Mouse (Mus musculus) neural tube, embryonic 14.5 days (tissue): ENCODE results near the gene Tmem189. TPM values are rescaled to one million over a fixed set of nuclear protein-coding genes. Genes with fewer than 3 reads are reported as not detected.

Source experiments
- ATAC-seq: fragments of 200-750 bp; cut with Nextera tagmentation; 2 replicates; pipeline ENCODE4 v1.8.0; 2017; ENCODE audit warnings: low read depth, mild to moderate bottlenecking, moderate TSS enrichment, moderate library complexity
- H3K27ac ChIP-seq: fragments of 300-500 bp; sonication (generic); 2 replicates; pipeline ENCODE4 v1.5.1; 2014; ENCODE audit warnings: low read depth, mild to moderate bottlenecking, control low read depth, low read length, moderate library complexity, mixed read lengths
- H3K27me3 ChIP-seq: fragments of 300-500 bp; sonication (generic); 2 replicates; pipeline ENCODE4 v1.6.1; 2014; ENCODE audit warnings: low read length; ENCODE audit not compliant: control insufficient read depth, insufficient read depth
- H3K36me3 ChIP-seq: fragments of 300-500 bp; sonication (generic); 2 replicates; pipeline ENCODE4 v1.6.1; 2014; ENCODE audit warnings: low read length, mixed read lengths; ENCODE audit not compliant: control insufficient read depth, insufficient read depth
- H3K4me1 ChIP-seq: fragments of 300-500 bp; sonication (generic); 2 replicates; pipeline ENCODE4 v1.6.1; 2014; ENCODE audit warnings: low read length; ENCODE audit not compliant: control insufficient read depth, insufficient read depth
- H3K4me2 ChIP-seq: fragments of 300-500 bp; sonication (generic); 2 replicates; pipeline ENCODE4 v1.6.1; 2014; ENCODE audit warnings: mild to moderate bottlenecking, low read depth, low read length, control low read depth
- H3K4me3 ChIP-seq: fragments of 300-500 bp; sonication (generic); 2 replicates; pipeline ENCODE4 v1.5.1; 2014; ENCODE audit warnings: low read depth, low read length, control low read depth, mixed read lengths
- H3K9ac ChIP-seq: fragments of 300-500 bp; sonication (generic); replicated peaks from 2 replicates; pipeline ENCODE4 v1.6.1; 2014; ENCODE audit warnings: low read depth, mild to moderate bottlenecking, control low read depth, low read length, mixed read lengths
- H3K9me3 ChIP-seq: fragments of 300-500 bp; sonication (generic); 2 replicates; pipeline ENCODE4 v1.6.1; 2016; ENCODE audit warnings: low read length; ENCODE audit not compliant: control insufficient read depth
- WGBS: fragments of 180-500 bp; shearing (Covaris S2); extraction: QIAGEN DNeasy Blood & Tissue Kit; methylation state at CpG from one replicate; pipeline ENCODE4 v1.1.7; 2014; 5-methylcytosine and 5-hydroxymethylcytosine counted together
- polyA plus RNA-seq: library from polyadenylated mRNA; unstranded; fragments of >200 nt; fragmentation: Nextera tagmentation; extraction: Ambion mirVana; gene quantifications from 2 replicates; pipeline ENCODE4 v1.2.1, GENCODE M21; 2014

The Tmem189 gene
- polyA plus RNA-seq, 1 experiment from 2014 or later, result 35.1 TPM

DNA sequence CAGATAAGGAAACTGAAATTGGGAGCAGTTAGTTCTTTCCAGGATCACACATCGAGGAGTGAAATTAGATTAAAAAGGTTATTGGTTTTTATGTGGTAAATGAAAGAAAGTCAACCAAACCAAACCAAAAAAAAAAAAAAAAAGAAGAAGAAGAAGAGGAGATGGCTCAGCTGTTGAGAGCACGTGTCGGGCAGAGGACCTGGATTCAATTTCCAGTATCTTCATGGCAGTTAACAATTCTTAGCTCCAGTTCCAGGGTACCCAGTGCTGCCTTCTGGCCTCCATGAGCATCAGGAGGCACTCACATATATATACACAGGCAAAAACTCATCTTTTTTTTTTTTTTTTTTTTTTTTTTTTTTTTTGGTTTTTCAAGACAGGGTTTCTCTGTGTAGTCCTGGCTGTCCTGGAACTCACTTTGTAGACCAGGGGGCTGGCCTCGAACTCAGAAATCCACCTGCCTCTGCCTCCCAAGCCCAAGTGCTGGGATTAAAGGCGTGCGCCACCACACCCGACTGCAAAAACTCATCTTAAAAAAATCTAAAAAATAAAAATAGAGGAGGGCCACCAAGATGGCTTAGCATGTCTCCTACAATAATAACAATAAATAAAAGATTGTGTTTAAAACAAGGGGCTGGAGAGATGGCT is 54.6 kb downstream of the Tmem189 start:
- Histone ChIP-seq H3K4me1 (peaks cover 18% of the 10 kb centered on the region), H3K4me2 (peak overlapping the region; percentile 42), H3K27me3 (no peaks in the 10 kb centered on the region), H3K9me3 (no peaks in the 10 kb centered on the region), H3K27ac (no peak overlapping the region), H3K4me3 (no peak overlapping the region), H3K36me3 (no peaks in the 10 kb centered on the region), H3K9ac (no peak overlapping the region)
- WGBS, result 75% methylated on average over 7 of the region's 7 CpGs
- no peak for ATAC-seq

DNA sequence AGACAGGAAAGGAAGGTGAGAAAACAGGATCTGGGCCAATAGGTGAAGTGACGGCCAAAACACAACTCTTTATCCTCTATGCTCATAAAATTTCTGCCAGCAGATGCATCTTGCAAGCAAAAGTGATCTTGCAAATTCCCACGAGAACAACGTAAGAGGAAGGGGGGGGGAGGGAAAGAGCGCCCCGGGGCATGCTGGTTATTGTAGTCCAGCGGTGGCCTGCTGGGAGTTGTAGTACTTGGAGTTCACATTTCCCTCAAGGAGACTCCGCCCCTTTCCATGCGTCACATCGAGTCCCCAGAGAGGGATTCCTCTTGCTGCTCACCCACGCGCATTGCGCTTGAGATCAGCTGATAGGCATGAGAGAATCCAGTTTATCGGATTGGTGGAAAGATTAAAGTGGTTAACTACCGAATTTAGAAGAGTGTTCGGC is 55.3 kb downstream of the Tmem189 start:
- Histone ChIP-seq H3K9ac (peak overlapping the region; percentile 13; the same call in 1 of the 2 replicates), H3K27ac (peak overlapping the region; percentile 73), H3K27me3 (no peaks in the 10 kb centered on the region), H3K4me1 (peaks cover 22% of the 10 kb centered on the region), H3K36me3 (no peaks in the 10 kb centered on the region), H3K4me3 (peak overlapping the region; percentile 14; the same call in 1 of the 2 replicates), H3K9me3 (no peaks in the 10 kb centered on the region), H3K4me2 (peak overlapping the region; percentile 42)
- peak; percentile 66 for ATAC-seq
- 0% methylated on average over 15 of the region's 15 CpGs for WGBS

DNA sequence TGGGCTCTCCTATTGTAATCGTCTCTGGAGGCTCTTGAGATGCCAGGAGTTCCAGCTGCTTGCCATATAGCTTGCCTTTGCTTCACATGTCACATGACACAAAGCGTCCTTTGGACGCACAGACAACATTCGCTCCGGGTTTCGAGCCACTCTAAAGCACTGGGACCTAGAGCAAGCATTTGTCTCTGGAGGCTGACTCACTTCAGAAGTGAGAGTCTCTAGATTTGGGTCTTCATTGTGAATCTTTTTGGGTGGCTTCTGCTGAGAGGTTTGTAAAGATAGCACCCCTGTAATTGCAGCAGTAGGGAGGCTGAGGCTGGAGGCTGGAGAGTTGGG is 56.1 kb downstream of the Tmem189 start:
- Histone ChIP-seq H3K4me1 (peaks cover 30% of the 10 kb centered on the region), H3K9ac (no peak overlapping the region), H3K27me3 (no peaks in the 10 kb centered on the region)

DNA sequence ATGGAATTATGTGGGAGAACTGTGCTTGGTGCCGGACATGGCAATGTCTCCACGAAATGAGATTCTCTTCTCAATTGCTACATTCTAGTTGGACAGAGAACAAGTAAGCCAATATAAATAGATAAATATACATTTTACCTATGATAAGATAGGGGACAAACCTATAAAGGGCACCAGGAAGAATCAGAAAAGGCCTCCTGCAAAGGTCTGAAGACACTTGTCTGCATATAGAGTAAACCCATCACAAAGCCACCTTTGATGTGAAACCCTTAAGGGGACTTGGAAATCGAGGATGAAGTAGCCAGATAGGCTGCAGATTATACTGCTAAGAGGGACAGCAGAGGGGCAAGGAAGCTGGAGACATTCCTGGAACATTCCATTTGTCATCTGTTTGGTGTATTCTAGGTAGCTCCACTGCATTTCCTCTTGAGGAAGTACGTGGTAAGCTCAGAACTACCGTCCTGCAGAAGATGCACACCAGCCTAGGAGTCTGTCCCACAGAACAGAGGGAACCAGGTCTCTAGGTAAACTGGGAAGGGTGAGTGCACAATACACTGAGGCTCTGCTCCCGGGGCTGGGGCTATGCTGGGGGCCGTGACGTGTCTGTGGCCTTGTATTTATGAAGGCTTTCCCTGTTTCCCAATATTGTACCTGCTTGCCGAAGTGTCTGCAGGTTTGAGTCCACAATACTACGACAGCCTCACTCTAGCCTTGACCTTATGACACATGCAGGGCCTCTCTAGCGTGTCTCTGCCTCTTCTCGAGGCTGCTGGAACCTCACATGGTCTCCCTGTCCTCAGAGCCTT is 56.7 kb downstream of the Tmem189 start:
- Histone ChIP-seq H3K4me1 (peaks cover 30% of the 10 kb centered on the region), H3K27ac (peak overlapping the region; percentile 82), H3K36me3 (no peaks in the 10 kb centered on the region), H3K4me2 (peak overlapping the region; percentile 87), H3K9ac (no peak overlapping the region), H3K9me3 (no peaks in the 10 kb centered on the region), H3K27me3 (no peaks in the 10 kb centered on the region), H3K4me3 (peak overlapping the region; percentile 90; the same call in 1 of the 2 replicates)
- no peak for ATAC-seq
- WGBS, result 83% methylated on average over 12 of the region's 12 CpGs

More for the DNA sequence above, 56.1 kb downstream of the Tmem189 start:
- Histone ChIP-seq H3K4me2 (no peak overlapping the region), H3K9me3 (no peaks in the 10 kb centered on the region), H3K27ac (peak overlapping the region; percentile 73), H3K4me3 (no peak overlapping the region), H3K36me3 (no peaks in the 10 kb centered on the region)
- 88% methylated on average over 6 of the region's 6 CpGs for WGBS
- no peak for ATAC-seq

DNA sequence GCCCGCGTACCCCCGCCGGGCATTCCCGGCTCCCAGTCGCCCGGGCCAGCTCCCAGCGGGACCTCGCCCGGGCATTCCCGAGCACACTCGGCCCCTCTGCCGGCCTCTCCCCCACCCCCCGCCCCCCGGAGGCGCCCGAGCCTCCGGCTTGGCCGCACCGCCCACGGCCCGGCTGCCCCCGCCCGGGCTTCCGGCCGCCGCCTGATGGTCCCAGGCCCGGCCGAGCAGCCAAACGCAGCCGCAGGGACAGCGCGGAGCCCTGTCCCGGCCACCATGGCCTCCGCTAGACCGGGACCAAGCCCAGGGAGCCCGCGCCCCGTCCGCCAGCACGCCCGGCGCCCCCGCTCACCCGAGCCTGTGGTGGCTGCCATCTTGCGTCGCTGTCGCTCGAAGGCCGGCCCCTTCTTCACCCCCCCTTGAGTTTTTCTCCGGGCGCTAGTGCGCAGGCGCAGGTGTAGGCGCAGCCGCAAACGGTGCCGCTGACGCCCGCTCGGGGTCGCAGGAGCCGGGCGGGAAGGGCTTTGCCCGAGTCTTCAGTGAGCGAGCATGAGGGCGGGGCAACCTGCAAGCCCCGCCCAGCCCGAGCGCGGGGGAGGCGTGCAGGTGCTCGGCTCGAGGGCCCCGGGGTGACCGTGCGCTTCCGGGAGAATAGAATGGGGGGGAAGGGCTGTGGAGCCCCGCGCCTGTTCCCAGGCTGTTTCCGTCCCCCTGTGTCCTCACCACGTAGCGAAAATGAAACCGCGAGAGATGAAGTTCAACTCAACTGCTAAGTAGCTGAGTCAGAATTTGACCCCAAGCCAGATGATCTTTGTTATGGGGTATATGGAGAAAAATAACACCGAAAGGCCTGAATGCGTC is 57.8 kb downstream of the Tmem189 start, which contains the start of gene Ube2v1:
Gene Ube2v1, minus strand, starts transcription at position 505 of the 858 bp plus-strand sequence.
- H3K4me1 ChIP-seq, result peaks cover 30% of the 10 kb centered on the region
- peak within 1 kb of the TSS; percentile 87 for H3K4me2 ChIP-seq
- no peaks in the 10 kb centered on the region for H3K9me3 ChIP-seq
- ATAC-seq, result peak; percentile 79
- H3K4me3 ChIP-seq, result peak within 1 kb of the TSS; percentile 90
- WGBS, result under 1% methylated on average over 71 of the region's 87 CpGs
- H3K9ac ChIP-seq, result peak within 1 kb of the TSS; percentile 89
- peak within 1 kb of the TSS; percentile 88 for H3K27ac ChIP-seq
- no peaks in the 10 kb centered on the region for H3K36me3 ChIP-seq
- H3K27me3 ChIP-seq, result no peaks in the 10 kb centered on the region

DNA sequence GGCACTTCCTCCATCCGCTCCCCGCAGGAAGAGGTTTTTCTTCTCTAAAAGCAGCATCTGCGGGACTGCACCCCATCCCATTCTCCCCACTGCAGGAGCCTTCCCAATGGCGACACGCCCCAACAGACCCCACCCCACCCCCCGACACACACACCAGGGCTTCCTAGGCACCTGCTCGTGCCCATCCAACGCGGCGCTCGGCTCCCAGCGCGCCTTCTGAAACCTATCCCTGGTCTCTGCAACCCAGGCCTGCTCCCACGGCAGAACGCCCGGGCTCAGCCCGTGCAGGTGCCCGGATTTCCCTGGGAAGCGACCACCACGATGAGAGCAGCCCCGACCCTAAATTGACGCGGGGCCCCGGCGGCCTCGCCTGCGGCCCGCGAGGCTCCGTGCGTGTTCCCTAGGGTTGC is 58.4 kb downstream of the Tmem189 start:
- H3K4me2 ChIP-seq, result peak overlapping the region; percentile 87
- peak overlapping the region; percentile 90 for H3K4me3 ChIP-seq
- peak overlapping the region; percentile 89 for H3K9ac ChIP-seq
- no peaks in the 10 kb centered on the region for H3K36me3 ChIP-seq
- H3K4me1 ChIP-seq, result peaks cover 30% of the 10 kb centered on the region
- under 1% methylated on average over 29 of the region's 31 CpGs for WGBS
- ATAC-seq, result peak; percentile 25
- H3K9me3 ChIP-seq, result no peaks in the 10 kb centered on the region
- H3K27me3 ChIP-seq, result no peaks in the 10 kb centered on the region
- H3K27ac ChIP-seq, result peak overlapping the region; percentile 88

DNA sequence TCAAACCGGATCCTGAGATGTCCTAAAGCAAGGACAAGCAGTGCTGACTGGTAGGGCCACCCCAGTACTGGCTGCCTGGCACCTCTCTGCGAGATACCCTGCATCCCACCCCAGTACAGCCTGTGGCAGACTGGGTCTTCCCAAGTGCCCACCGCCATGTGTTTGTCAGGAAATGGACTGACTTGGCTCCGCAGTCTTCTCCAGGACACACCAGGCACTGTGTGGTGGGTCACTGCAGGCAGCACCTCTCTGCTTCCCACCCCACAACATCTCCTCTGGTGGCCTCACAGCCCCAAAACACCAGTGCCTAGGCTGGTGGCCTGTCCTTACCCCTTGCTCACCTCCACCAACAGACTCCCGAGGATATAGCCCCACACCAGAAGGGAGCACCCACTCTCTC is 59.2 kb downstream of the Tmem189 start:
- no peaks in the 10 kb centered on the region for H3K27me3 ChIP-seq
- 84% methylated on average over 5 of the region's 5 CpGs for WGBS
- H3K4me3 ChIP-seq, result peak overlapping the region; percentile 90
- peaks cover 30% of the 10 kb centered on the region for H3K4me1 ChIP-seq
- no peak for ATAC-seq
- H3K36me3 ChIP-seq, result no peaks in the 10 kb centered on the region
- peak overlapping the region; percentile 87 for H3K4me2 ChIP-seq
- no peaks in the 10 kb centered on the region for H3K9me3 ChIP-seq
- peak overlapping the region; percentile 89 for H3K9ac ChIP-seq
- H3K27ac ChIP-seq, result no peak overlapping the region

DNA sequence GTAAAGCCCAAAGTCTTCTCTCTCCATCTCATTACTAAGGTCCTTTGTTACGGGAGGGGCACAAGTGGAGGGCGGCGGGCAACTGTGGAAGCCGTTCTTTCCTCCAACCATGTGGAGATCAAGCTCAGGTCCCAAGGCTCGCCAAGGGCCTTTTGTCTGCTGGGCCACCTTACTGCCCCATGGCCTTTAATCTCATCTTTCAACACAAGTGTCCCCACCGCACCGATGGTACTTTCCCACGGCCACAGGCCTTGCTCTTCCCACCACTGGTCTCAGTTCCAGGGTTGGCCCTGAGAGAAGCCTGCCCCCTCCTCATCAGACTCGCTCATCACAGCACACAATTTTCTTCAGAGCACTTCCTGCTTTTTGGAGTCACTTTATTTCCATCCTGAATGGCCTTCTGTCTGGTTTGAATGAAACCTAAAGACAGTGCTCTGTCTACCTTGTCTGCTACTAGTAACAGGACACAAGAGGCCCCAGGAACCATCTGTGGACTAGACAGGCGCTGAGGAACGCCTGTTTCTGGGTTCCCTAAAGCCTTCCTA is 59.9 kb downstream of the Tmem189 start:
- H3K4me1 ChIP-seq, result peaks cover 30% of the 10 kb centered on the region
- WGBS, result 77% methylated on average over 11 of the region's 11 CpGs
- no peaks in the 10 kb centered on the region for H3K9me3 ChIP-seq
- H3K36me3 ChIP-seq, result no peaks in the 10 kb centered on the region
- no peak for ATAC-seq
- H3K9ac ChIP-seq, result no peak overlapping the region
- H3K27me3 ChIP-seq, result no peaks in the 10 kb centered on the region
- H3K4me2 ChIP-seq, result peak overlapping the region; percentile 8; the same call in 1 of the 2 replicates
- H3K27ac ChIP-seq, result no peak overlapping the region
- H3K4me3 ChIP-seq, result no peak overlapping the region
